Mouse (Mus musculus): ENCODE data around the gene Pakap.

GRCm38 (mm10) chr4:57569711-57570110 is 1.7 kb downstream of the Pakap start:
- TF ChIP-seq CTCF (IDR thresholded peaks at IDR 0.05; ENCODE audit: borderline replicate concordance, extremely low read depth, insufficient read depth, insufficient read length) (no peak), POLR2A (IDR thresholded peaks at IDR 0.05; ENCODE audit: borderline replicate concordance, extremely low read depth, insufficient read depth, insufficient read length, poor library complexity, severe bottlenecking) (no peak)
